Mouse (Mus musculus) gonadal fat pad, adult 2 months (tissue): ENCODE results near the gene Fhod1. TPM values are rescaled to one million over a fixed set of nuclear protein-coding genes. Genes with fewer than 3 reads are reported as not detected.

Experiments
- DNase-seq: peaks from one replicate; pipeline ENCODE4 v3.0.0-alpha.2; 2012; ENCODE audit warnings: low read depth
- polyA plus RNA-seq: library from polyadenylated mRNA; depleted of rRNA; stranded (reverse); fragments of >200 nt; gene quantifications from 2 replicates; pipeline ENCODE4 v1.2.3, GENCODE M21; 2012; rRNA removed

The Fhod1 gene
- 17.8 and 19.6 TPM in 2 replicates for polyA plus RNA-seq

GRCm38 (mm10) chr8:105347428-105348221 lies at the start of gene Fhod1:
Gene Fhod1 (minus strand): TSS chr8:105347953.
- no peak for DNase-seq

GRCm38 (mm10) chr8:105393915-105394314 lies 46.2 kb upstream of the Fhod1 start:
- DNase-seq = peak; percentile 54

GRCm38 (mm10) chr8:105393089-105393787 lies 45.5 kb upstream of the Fhod1 start:
- DNase-seq = no peak

- DNase-seq = no peak
Observed at GRCm38 (mm10) chr8:105389096-105389495, 41.3 kb upstream of the Fhod1 start.

GRCm38 (mm10) chr8:105387151-105387550 lies 39.4 kb upstream of the Fhod1 start:
- DNase-seq = no peak

GRCm38 (mm10) chr8:105384070-105384469 lies 36.3 kb upstream of the Fhod1 start:
- no peak for DNase-seq

- no peak for DNase-seq
Observed at GRCm38 (mm10) chr8:105380308-105380707, 32.6 kb upstream of the Fhod1 start.

- DNase-seq = no peak
Observed at GRCm38 (mm10) chr8:105378673-105379072, 30.9 kb upstream of the Fhod1 start.

- DNase-seq = no peak
Observed at GRCm38 (mm10) chr8:105374513-105374966, 26.8 kb upstream of the Fhod1 start.

GRCm38 (mm10) chr8:105373032-105373431 lies 25.3 kb upstream of the Fhod1 start, which contains the start of gene Plekhg4:
Gene Plekhg4 (plus strand): TSS chr8:105373274.
- no peak for DNase-seq

- no peak for DNase-seq
Observed at GRCm38 (mm10) chr8:105372473-105372872, 24.7 kb upstream of the Fhod1 start.

GRCm38 (mm10) chr8:105367107-105367506 lies 19.4 kb upstream of the Fhod1 start:
- DNase-seq = no peak

- DNase-seq = no peak
Observed at GRCm38 (mm10) chr8:105361751-105362702, 14.3 kb upstream of the Fhod1 start.

GRCm38 (mm10) chr8:105359646-105360045 lies 11.9 kb upstream of the Fhod1 start:
- no peak for DNase-seq

- no peak for DNase-seq
Observed at GRCm38 (mm10) chr8:105359208-105359607, 11.5 kb upstream of the Fhod1 start.

GRCm38 (mm10) chr8:105356681-105357080 lies 8.9 kb upstream of the Fhod1 start:
- no peak for DNase-seq

- no peak for DNase-seq
Observed at GRCm38 (mm10) chr8:105355179-105356024, 7.6 kb upstream of the Fhod1 start.

- no peak for DNase-seq
Observed at GRCm38 (mm10) chr8:105354549-105354948, 6.8 kb upstream of the Fhod1 start.

- no peak for DNase-seq
Observed at GRCm38 (mm10) chr8:105353583-105354135, 5.9 kb upstream of the Fhod1 start.

- DNase-seq = no peak
Observed at GRCm38 (mm10) chr8:105350186-105350585, 2.4 kb upstream of the Fhod1 start.
